Mouse (Mus musculus): Measurements from ENCODE around the gene Fbxl17. TPM values are rescaled to one million over a fixed set of nuclear protein-coding genes. Genes with fewer than 3 reads are reported as not detected.
A peak's percentile ranks its signal among the peaks of the same experiment; 100 is the strongest.

Fbxl17 gene
- polyA plus RNA-seq, 1 experiment from 2014 or later, result 5.6 TPM

GRCm38 (mm10) chr17:63167248-63167647 is 332.6 kb downstream of the Fbxl17 start:
- Histone ChIP-seq H3K4me2 (no peak overlapping the region), H3K27ac (no peak overlapping the region), H3K4me1 (peaks cover 22% of the 10 kb centered on the region), H3K9me3 (replicated peaks) (no peaks in the 10 kb centered on the region), H3K4me3 (no peak overlapping the region), H3K27me3 (peaks cover 29% of the 10 kb centered on the region; the same call in 1 of the 2 replicates), H3K9ac (no peak overlapping the region), H3K36me3 (ENCODE audit: poor library complexity, severe bottlenecking) (no peaks in the 10 kb centered on the region)
- WGBS, result 65% methylated on average over 3 of the region's 3 CpGs
- no peak for ATAC-seq

DNA sequence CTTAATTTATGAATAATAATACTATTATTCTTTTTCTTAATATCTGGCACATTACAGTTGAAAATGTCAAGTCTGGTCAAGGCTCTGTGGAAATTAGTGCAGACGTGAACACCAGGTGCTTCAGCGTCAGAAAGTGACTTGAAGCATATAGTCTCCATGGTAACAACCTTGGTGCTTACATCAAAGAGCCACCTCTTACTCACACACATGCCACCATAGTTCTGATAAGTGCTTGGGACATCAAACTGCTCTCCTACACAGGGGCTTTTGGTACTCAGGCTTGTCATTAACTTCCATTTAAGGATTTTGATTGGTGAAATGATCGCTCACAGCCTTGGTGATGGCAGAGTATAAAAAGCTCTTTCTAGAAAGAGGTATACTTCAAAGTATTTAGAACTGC is 333.1 kb downstream of the Fbxl17 start:
- H3K36me3 ChIP-seq (ENCODE audit: poor library complexity, severe bottlenecking), result no peaks in the 10 kb centered on the region

DNA sequence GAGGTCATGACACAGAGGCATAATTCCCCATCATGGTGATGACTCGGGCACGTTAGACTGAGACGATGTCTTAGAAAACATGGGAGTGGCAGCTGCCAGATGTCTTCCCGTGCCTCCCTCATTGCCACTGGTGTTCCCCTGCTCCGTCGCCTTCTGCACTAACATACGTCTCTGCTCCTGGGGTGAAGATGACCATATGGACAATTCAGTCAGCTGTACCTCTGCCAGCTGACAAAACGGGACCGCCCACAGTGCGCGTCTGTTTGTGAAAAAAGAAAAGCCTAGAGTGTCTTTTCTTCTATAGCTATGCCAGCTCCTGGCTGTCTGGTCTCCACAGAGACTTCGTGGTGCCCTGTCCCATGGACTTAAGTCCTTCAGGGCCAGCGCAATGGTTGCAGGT is 334.0 kb downstream of the Fbxl17 start:
- 82% methylated on average over 13 of the region's 13 CpGs for WGBS

More for the DNA sequence above, 333.1 kb downstream of the Fbxl17 start:
- Histone ChIP-seq H3K9me3 (replicated peaks) (no peaks in the 10 kb centered on the region), H3K27ac (no peak overlapping the region), H3K9ac (no peak overlapping the region), H3K4me3 (no peak overlapping the region), H3K4me2 (no peak overlapping the region), H3K27me3 (peaks cover 29% of the 10 kb centered on the region; the same call in 1 of the 2 replicates), H3K4me1 (peaks cover 21% of the 10 kb centered on the region)
- WGBS, result 78% methylated on average over 3 of the region's 3 CpGs
- 0 out of 2 replicates have a peak, but pooled peaks have one; percentile 24 for ATAC-seq

GRCm38 (mm10) chr17:63164289-63164688 is 335.5 kb downstream of the Fbxl17 start:
- Histone ChIP-seq H3K27ac (no peak overlapping the region), H3K4me1 (peaks cover 23% of the 10 kb centered on the region)
- WGBS, result 91% methylated on average over 1 of the region's 1 CpGs

More for the DNA sequence above, 334.0 kb downstream of the Fbxl17 start:
- Histone ChIP-seq H3K4me1 (peaks cover 13% of the 10 kb centered on the region; the same call in 1 of the 2 replicates), H3K9me3 (replicated peaks) (no peaks in the 10 kb centered on the region), H3K36me3 (ENCODE audit: poor library complexity, severe bottlenecking) (no peaks in the 10 kb centered on the region), H3K9ac (no peak overlapping the region), H3K27me3 (peaks cover 29% of the 10 kb centered on the region; the same call in 1 of the 2 replicates), H3K27ac (no peak overlapping the region), H3K4me3 (no peak overlapping the region), H3K4me2 (no peak overlapping the region)
- ATAC-seq, result no peak

DNA sequence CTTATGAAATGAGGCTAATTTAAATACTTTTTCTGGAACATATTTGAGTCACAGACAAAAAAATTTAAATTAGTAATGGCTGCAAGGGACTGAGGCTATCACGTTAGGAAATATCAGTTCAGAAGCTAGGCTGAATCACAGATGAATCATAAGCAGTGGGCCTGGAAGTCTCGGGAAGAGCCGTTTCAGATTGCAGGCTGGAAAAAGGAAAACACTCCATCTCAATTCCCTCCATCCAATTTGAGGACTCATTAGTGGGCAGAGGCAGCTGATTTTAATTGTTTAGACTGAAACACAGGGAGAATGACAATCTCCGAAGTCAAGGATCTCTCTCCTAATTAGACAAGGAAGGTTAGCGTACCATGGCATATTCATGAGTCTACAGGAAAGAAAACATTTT is 337.9 kb downstream of the Fbxl17 start:
- Histone ChIP-seq H3K27me3 (0 out of 2 replicates have a peak, but pooled peaks cover 8% of the 10 kb centered on the region), H3K27ac (no peak overlapping the region), H3K4me1 (peaks cover 30% of the 10 kb centered on the region)

More at GRCm38 (mm10) chr17:63164289-63164688, 335.5 kb downstream of the Fbxl17 start:
- Histone ChIP-seq H3K9me3 (replicated peaks) (no peaks in the 10 kb centered on the region), H3K9ac (no peak overlapping the region), H3K4me3 (no peak overlapping the region), H3K27me3 (peaks cover 21% of the 10 kb centered on the region; the same call in 1 of the 2 replicates), H3K36me3 (ENCODE audit: poor library complexity, severe bottlenecking) (no peaks in the 10 kb centered on the region), H3K4me2 (no peak overlapping the region)
- ATAC-seq, result no peak

DNA sequence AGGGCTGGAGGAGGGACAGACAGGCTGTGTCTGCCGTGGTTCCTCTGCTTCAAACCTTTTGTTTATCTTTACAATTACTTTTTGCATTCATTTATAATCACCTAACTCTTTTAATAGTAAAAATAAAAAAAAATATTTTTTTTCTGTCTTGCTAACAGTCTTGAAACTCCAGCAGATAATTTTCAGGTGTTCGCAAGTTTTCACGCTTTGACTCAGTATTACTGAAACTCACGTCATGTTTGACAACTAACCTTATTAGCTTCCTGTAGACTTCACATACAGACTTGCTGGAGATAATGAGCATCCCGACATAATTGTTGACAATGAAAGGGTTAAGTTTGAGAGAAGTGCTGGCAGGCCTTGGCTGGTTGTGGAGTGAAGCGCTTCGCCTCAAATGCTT is 340.6 kb downstream of the Fbxl17 start:
- WGBS, result 43% methylated on average over 7 of the region's 7 CpGs
- ATAC-seq, result no peak
- H3K9me3 ChIP-seq (replicated peaks), result no peaks in the 10 kb centered on the region

More for the DNA sequence above, 337.9 kb downstream of the Fbxl17 start:
- Histone ChIP-seq H3K36me3 (ENCODE audit: poor library complexity, severe bottlenecking) (no peaks in the 10 kb centered on the region), H3K9me3 (replicated peaks) (no peaks in the 10 kb centered on the region), H3K4me3 (no peak overlapping the region), H3K9ac (no peak overlapping the region), H3K4me2 (no peak overlapping the region)
- WGBS, result 26% methylated on average over 5 of the region's 5 CpGs
- ATAC-seq, result no peak

DNA sequence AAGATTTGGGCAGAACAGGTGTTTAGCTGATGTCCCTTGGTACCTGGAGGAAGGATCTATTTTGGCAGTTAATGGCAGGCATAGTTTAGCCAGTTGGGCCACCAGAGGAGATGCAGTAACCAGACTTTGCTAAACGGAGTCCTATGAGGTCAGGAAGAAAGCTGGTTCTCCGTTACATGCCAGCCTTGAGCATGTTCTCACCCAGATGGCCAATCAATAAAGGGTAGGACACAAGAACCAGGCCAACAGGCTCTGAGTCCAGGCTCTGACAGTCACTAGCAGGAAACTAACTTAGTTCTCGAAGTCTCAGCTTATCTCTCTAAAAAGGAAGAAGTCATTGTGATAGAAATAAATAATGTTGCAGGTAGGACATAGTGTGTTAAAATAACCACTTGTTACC is 341.4 kb downstream of the Fbxl17 start:
- WGBS, result 76% methylated on average over 3 of the region's 3 CpGs
- H3K9me3 ChIP-seq (replicated peaks), result no peaks in the 10 kb centered on the region
- H3K4me1 ChIP-seq, result peaks cover 25% of the 10 kb centered on the region
- H3K4me2 ChIP-seq, result no peak overlapping the region
- no peak overlapping the region for H3K9ac ChIP-seq
- no peaks in the 10 kb centered on the region for H3K36me3 ChIP-seq (ENCODE audit: poor library complexity, severe bottlenecking)
- no peaks in the 10 kb centered on the region for H3K27me3 ChIP-seq
- H3K4me3 ChIP-seq, result no peak overlapping the region
- H3K27ac ChIP-seq, result no peak overlapping the region
- ATAC-seq, result no peak

More for the DNA sequence above, 340.6 kb downstream of the Fbxl17 start:
- Histone ChIP-seq H3K9ac (no peak overlapping the region), H3K36me3 (ENCODE audit: poor library complexity, severe bottlenecking) (no peaks in the 10 kb centered on the region), H3K4me3 (no peak overlapping the region), H3K4me2 (no peak overlapping the region), H3K4me1 (peaks cover 25% of the 10 kb centered on the region), H3K27ac (no peak overlapping the region), H3K27me3 (0 out of 2 replicates have a peak, but pooled peaks cover 2% of the 10 kb centered on the region)

- Histone ChIP-seq H3K4me2 (no peak overlapping the region), H3K36me3 (ENCODE audit: poor library complexity, severe bottlenecking) (no peaks in the 10 kb centered on the region), H3K27me3 (no peaks in the 10 kb centered on the region), H3K4me3 (no peak overlapping the region), H3K9me3 (replicated peaks) (no peaks in the 10 kb centered on the region), H3K9ac (no peak overlapping the region), H3K27ac (no peak overlapping the region), H3K4me1 (peaks cover 25% of the 10 kb centered on the region)
- WGBS, result 36% methylated on average over 6 of the region's 6 CpGs
- no peak for ATAC-seq
These were observed 341.9 kb downstream of the Fbxl17 start for GRCm38 (mm10) chr17:63157906-63158305.

- WGBS, result 91% methylated on average over 7 of the region's 7 CpGs
- Histone ChIP-seq H3K36me3 (ENCODE audit: poor library complexity, severe bottlenecking) (no peaks in the 10 kb centered on the region), H3K4me2 (no peak overlapping the region), H3K9ac (no peak overlapping the region), H3K27me3 (no peaks in the 10 kb centered on the region), H3K27ac (no peak overlapping the region), H3K4me3 (no peak overlapping the region), H3K9me3 (replicated peaks) (no peaks in the 10 kb centered on the region), H3K4me1 (peaks cover 19% of the 10 kb centered on the region)
- ATAC-seq, result no peak
These were observed 342.8 kb downstream of the Fbxl17 start for GRCm38 (mm10) chr17:63157019-63157418.

DNA sequence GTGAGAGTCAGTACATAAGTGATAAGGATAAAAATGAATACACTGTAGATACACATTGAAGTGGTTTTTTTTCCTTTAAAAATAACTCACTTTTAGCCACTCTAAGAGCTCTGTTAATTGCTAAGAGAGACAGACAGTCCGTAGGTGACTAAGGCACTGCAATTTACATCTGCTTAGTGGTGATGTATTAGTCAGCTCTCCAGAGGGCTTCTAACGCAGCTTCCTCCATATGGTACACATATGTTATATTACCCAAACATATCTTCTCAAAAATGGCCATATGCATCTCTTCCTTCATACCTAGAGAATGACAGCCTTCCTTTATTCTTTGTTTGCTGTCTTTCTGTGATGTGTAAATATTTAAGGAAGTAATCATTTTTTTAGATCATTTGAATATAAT is 353.3 kb downstream of the Fbxl17 start:
- Histone ChIP-seq H3K4me3 (no peak overlapping the region), H3K4me2 (no peak overlapping the region), H3K9ac (no peak overlapping the region), H3K36me3 (ENCODE audit: poor library complexity, severe bottlenecking) (no peaks in the 10 kb centered on the region), H3K4me1 (peaks cover 39% of the 10 kb centered on the region), H3K9me3 (replicated peaks) (no peaks in the 10 kb centered on the region), H3K27ac (peak overlapping the region; percentile 93), H3K27me3 (no peaks in the 10 kb centered on the region; the same call in 1 of the 2 replicates)
- 19% methylated on average over 2 of the region's 2 CpGs for WGBS
- ATAC-seq, result peak; percentile 28; the same call in 1 of the 2 replicates

GRCm38 (mm10) chr17:63145751-63146491 is 353.9 kb downstream of the Fbxl17 start:
- no peak overlapping the region for H3K4me3 ChIP-seq
- WGBS, result 6% methylated on average over 12 of the region's 12 CpGs
- no peaks in the 10 kb centered on the region; the same call in 1 of the 2 replicates for H3K27me3 ChIP-seq
- no peaks in the 10 kb centered on the region for H3K36me3 ChIP-seq (ENCODE audit: poor library complexity, severe bottlenecking)
- peak overlapping the region; percentile 42 for H3K4me2 ChIP-seq
- peaks cover 39% of the 10 kb centered on the region for H3K4me1 ChIP-seq
- peak overlapping the region; percentile 51 for H3K9ac ChIP-seq
- peak overlapping the region; percentile 93 for H3K27ac ChIP-seq
- H3K9me3 ChIP-seq (replicated peaks), result no peaks in the 10 kb centered on the region
- peak; percentile 43 for ATAC-seq

GRCm38 (mm10) chr17:63145311-63145741 is 354.5 kb downstream of the Fbxl17 start:
- H3K27me3 ChIP-seq, result no peaks in the 10 kb centered on the region; the same call in 1 of the 2 replicates
- WGBS, result 8% methylated on average over 5 of the region's 5 CpGs
- peak overlapping the region; percentile 42 for H3K4me2 ChIP-seq
- no peaks in the 10 kb centered on the region for H3K36me3 ChIP-seq (ENCODE audit: poor library complexity, severe bottlenecking)
- H3K9ac ChIP-seq, result peak overlapping the region; percentile 51
- H3K9me3 ChIP-seq (replicated peaks), result no peaks in the 10 kb centered on the region
- H3K4me1 ChIP-seq, result peaks cover 39% of the 10 kb centered on the region
- H3K27ac ChIP-seq, result peak overlapping the region; percentile 93
- no peak overlapping the region for H3K4me3 ChIP-seq
- peak; percentile 89 for ATAC-seq
